Mouse (Mus musculus): ENCODE data around the gene Tuba1c.

DNA sequence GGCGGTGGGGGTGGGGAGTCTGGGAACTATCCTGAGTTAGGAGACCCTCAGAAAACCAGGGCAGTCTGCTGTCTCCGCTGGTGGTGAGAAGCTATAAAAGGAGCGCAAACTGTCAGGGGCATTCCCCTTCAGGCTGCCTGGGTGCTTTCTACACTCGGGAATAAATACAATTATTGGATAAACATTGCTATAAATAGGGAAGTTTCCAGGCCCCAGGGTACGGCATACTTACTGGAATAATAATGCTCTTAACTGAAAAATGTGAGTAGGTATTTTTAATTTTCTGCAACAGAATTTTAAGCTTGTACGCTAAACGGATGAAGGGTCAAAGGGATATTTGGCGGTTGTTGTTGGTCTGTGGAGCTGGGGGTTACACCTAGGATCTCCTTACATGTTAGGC lies 10.3 kb upstream of the Tuba1c start:
- TF ChIP-seq CTCF (IDR thresholded peaks at IDR 0.05; ENCODE audit: extremely low read depth, insufficient read depth, low read length) (no peak), POLR2A (IDR thresholded peaks at IDR 0.05; ENCODE audit: extremely low read depth, insufficient read depth, low read length) (no peak)

Measured in cortical plate, adult 2 months (tissue).